Mouse (Mus musculus): ENCODE results near the gene Smyd4.

Gene Smyd4

GRCm38 (mm10) chr11:75420037-75420436 lies 71.8 kb downstream of the Smyd4 start:
- DNase-seq (ENCODE audit: low read depth, low spot score): no peak

- no peak for DNase-seq (ENCODE audit: low read depth, low spot score)
Measured at GRCm38 (mm10) chr11:75420810-75421374, 72.7 kb downstream of the Smyd4 start.

GRCm38 (mm10) chr11:75421375-75422012 lies 73.3 kb downstream of the Smyd4 start:
- DNase-seq (ENCODE audit: low read depth, low spot score): no peak

GRCm38 (mm10) chr11:75422013-75422792 lies 74.0 kb downstream of the Smyd4 start, which contains the start of gene Serpinf1:
Gene Serpinf1, minus strand, starts transcription at chr11:75422701.
- no peak for DNase-seq (ENCODE audit: low read depth, low spot score)

GRCm38 (mm10) chr11:75423091-75423490 lies 74.9 kb downstream of the Smyd4 start:
- DNase-seq (ENCODE audit: low read depth, low spot score): no peak

- DNase-seq (ENCODE audit: low read depth, low spot score): no peak
Measured at GRCm38 (mm10) chr11:75424033-75424432, 75.8 kb downstream of the Smyd4 start.

GRCm38 (mm10) chr11:75424459-75424858 lies 76.2 kb downstream of the Smyd4 start:
- no peak for DNase-seq (ENCODE audit: low read depth, low spot score)

GRCm38 (mm10) chr11:75429019-75429705 lies 80.9 kb downstream of the Smyd4 start:
- DNase-seq (ENCODE audit: low read depth, low spot score): peak; percentile 77

- DNase-seq (ENCODE audit: low read depth, low spot score): no peak
Measured at GRCm38 (mm10) chr11:75431307-75431706, 83.1 kb downstream of the Smyd4 start.

- DNase-seq (ENCODE audit: low read depth, low spot score): no peak
Measured at GRCm38 (mm10) chr11:75434138-75434537, 85.9 kb downstream of the Smyd4 start.

GRCm38 (mm10) chr11:75438194-75438593 lies 90.0 kb downstream of the Smyd4 start:
- no peak for DNase-seq (ENCODE audit: low read depth, low spot score)

- DNase-seq (ENCODE audit: low read depth, low spot score): no peak
Measured at GRCm38 (mm10) chr11:75438804-75439203, 90.6 kb downstream of the Smyd4 start.

GRCm38 (mm10) chr11:75439363-75439762 lies 91.1 kb downstream of the Smyd4 start, which contains the start of gene Serpinf2:
Gene Serpinf2, minus strand, starts transcription at chr11:75439591.
- no peak for DNase-seq (ENCODE audit: low read depth, low spot score)

- no peak for DNase-seq (ENCODE audit: low read depth, low spot score)
Measured at GRCm38 (mm10) chr11:75439951-75440350, 91.7 kb downstream of the Smyd4 start.

GRCm38 (mm10) chr11:75441034-75441433 lies 92.8 kb downstream of the Smyd4 start:
- DNase-seq (ENCODE audit: low read depth, low spot score): no peak

- DNase-seq (ENCODE audit: low read depth, low spot score): no peak
Measured at GRCm38 (mm10) chr11:75441601-75442000, 93.4 kb downstream of the Smyd4 start.

GRCm38 (mm10) chr11:75443711-75444110 lies 95.5 kb downstream of the Smyd4 start:
- DNase-seq (ENCODE audit: low read depth, low spot score): no peak

GRCm38 (mm10) chr11:75448575-75448974 lies 100.3 kb downstream of the Smyd4 start:
- no peak for DNase-seq (ENCODE audit: low read depth, low spot score)

- DNase-seq (ENCODE audit: low read depth, low spot score): no peak
Measured at GRCm38 (mm10) chr11:75449695-75450094, 101.5 kb downstream of the Smyd4 start.

GRCm38 (mm10) chr11:75450304-75450908 lies 102.2 kb downstream of the Smyd4 start:
- no peak for DNase-seq (ENCODE audit: low read depth, low spot score)

- DNase-seq (ENCODE audit: low read depth, low spot score): no peak
Measured at GRCm38 (mm10) chr11:75450936-75451335, 102.7 kb downstream of the Smyd4 start.

GRCm38 (mm10) chr11:75452081-75452480 lies 103.8 kb downstream of the Smyd4 start:
- no peak for DNase-seq (ENCODE audit: low read depth, low spot score)

Data from A20 (cell line).